Mouse (Mus musculus) forebrain, embryonic 10.5 days (tissue): ENCODE data around the gene Arhgap23. TPM values are rescaled to one million over a fixed set of nuclear protein-coding genes. Genes with fewer than 3 reads are reported as not detected.

Source experiments
- DNase-seq: peaks from one replicate; pipeline ENCODE4 v3.0.0-alpha.2; 2017; ENCODE audit warnings: low spot score; ENCODE audit errors: extremely low spot score
- H3K27ac ChIP-seq: fragments of 300-500 bp; sonication (generic); 2 replicates; pipeline ENCODE4 v1.5.1; 2016; ENCODE audit warnings: mild to moderate bottlenecking
- H3K27me3 ChIP-seq: fragments of 300-500 bp; sonication (generic); 2 replicates; pipeline ENCODE4 v1.6.1; 2016; ENCODE audit warnings: mild to moderate bottlenecking; ENCODE audit not compliant: poor library complexity, severe bottlenecking
- H3K36me3 ChIP-seq: fragments of 300-500 bp; sonication (generic); replicated peaks from 2 replicates; pipeline ENCODE4 v1.6.1; 2016; ENCODE audit warnings: mild to moderate bottlenecking, moderate library complexity
- H3K4me1 ChIP-seq: fragments of 300-500 bp; sonication (generic); 2 replicates; pipeline ENCODE4 v1.6.1; 2016
- H3K4me3 ChIP-seq: fragments of 300-500 bp; sonication (generic); 2 replicates; pipeline ENCODE4 v1.5.1; 2016; ENCODE audit warnings: mild to moderate bottlenecking, moderate library complexity
- H3K9me3 ChIP-seq: fragments of 300-500 bp; sonication (generic); 2 replicates; pipeline ENCODE4 v1.6.1; 2016; ENCODE audit warnings: mild to moderate bottlenecking, moderate library complexity
- WGBS: fragments of 180-500 bp; shearing (Covaris S2); methylation state at CpG from one replicate; pipeline ENCODE4 v1.1.7; 2016; 5-methylcytosine and 5-hydroxymethylcytosine counted together
- polyA plus RNA-seq: library from polyadenylated mRNA; unstranded; fragments of >200 nt; fragmentation: Nextera tagmentation; extraction: Ambion mirVana; gene quantifications from 2 replicates; pipeline ENCODE4 v1.2.1, GENCODE M21; 2016

Gene Arhgap23
- polyA plus RNA-seq, 1 experiment from 2014 or later, result 2.2 TPM

- Histone ChIP-seq H3K36me3 (no peaks in the 10 kb centered on the region), H3K4me1 (peaks cover 81% of the 10 kb centered on the region), H3K27ac (no peak overlapping the region), H3K4me3 (no peak overlapping the region), H3K9me3 (no peaks in the 10 kb centered on the region), H3K27me3 (peaks cover 100% of the 10 kb centered on the region)
- no peak for DNase-seq
- 47% methylated on average over 8 of the region's 8 CpGs for WGBS
Measured at GRCm38 (mm10) chr11:97548757-97549156, 133.4 kb downstream of the Arhgap23 start.

Other genes starting within 250 kb of the Arhgap23 start
- 98.3 and 99.9 TPM in 2 replicates for gene Kpnb1, start 227.7 kb upstream of the Arhgap23 start, polyA plus RNA-seq
- 96.2 and 101 TPM in 2 replicates for gene Npepps, start 134.9 kb upstream of the Arhgap23 start, polyA plus RNA-seq
- 66.5 and 69.5 TPM in 2 replicates for gene Mrpl45, start 99.8 kb upstream of the Arhgap23 start, polyA plus RNA-seq
- 0.01 and 0.04 TPM in 2 replicates for gene Gpr179, start 63.5 kb upstream of the Arhgap23 start, polyA plus RNA-seq
- 3.8 and 4.2 TPM in 2 replicates for gene Socs7, start 53.0 kb upstream of the Arhgap23 start, polyA plus RNA-seq
- gene 4933428G20Rik, start 84.8 kb downstream of the Arhgap23 start, polyA plus RNA-seq, result 0.30 and 0.41 TPM in 2 replicates
- 0.91 and 1.1 TPM in 2 replicates for gene Srcin1, start 160.7 kb downstream of the Arhgap23 start, polyA plus RNA-seq
- 11.4 and 11.6 TPM in 2 replicates for gene Epop, start 214.2 kb downstream of the Arhgap23 start, polyA plus RNA-seq
- 1.5 and 2.5 TPM in 2 replicates for gene Mllt6, start 247.9 kb downstream of the Arhgap23 start, polyA plus RNA-seq